Mouse (Mus musculus): Measurements from ENCODE around the gene Olfr6. TPM values are rescaled to one million over a fixed set of nuclear protein-coding genes. Genes with fewer than 3 reads are reported as not detected.

The Olfr6 gene
- polyA plus RNA-seq, 1 experiment from 2014 or later, result not detected

Other genes starting within 250 kb of the Olfr6 start
- gene Olfr695, start 247.5 kb downstream of the Olfr6 start, polyA plus RNA-seq (2016; fragmentation: Nextera tagmentation; extraction: Ambion mirVana), result not detected in 2 replicates
- not detected in 2 replicates for gene Olfr697, start 221.5 kb downstream of the Olfr6 start, polyA plus RNA-seq (2016; fragmentation: Nextera tagmentation; extraction: Ambion mirVana)
- not detected in 2 replicates for gene Olfr698, start 208.5 kb downstream of the Olfr6 start, polyA plus RNA-seq (2016; fragmentation: Nextera tagmentation; extraction: Ambion mirVana)
- not detected in 2 replicates for gene Olfr699, start 170.7 kb downstream of the Olfr6 start, polyA plus RNA-seq (2016; fragmentation: Nextera tagmentation; extraction: Ambion mirVana)
- gene Olfr700, start 155.1 kb downstream of the Olfr6 start, polyA plus RNA-seq (2016; fragmentation: Nextera tagmentation; extraction: Ambion mirVana), result not detected in 2 replicates
- gene Olfr701, start 149.8 kb downstream of the Olfr6 start, polyA plus RNA-seq (2016; fragmentation: Nextera tagmentation; extraction: Ambion mirVana), result not detected in 2 replicates
- gene Olfr702, start 130.0 kb downstream of the Olfr6 start, polyA plus RNA-seq (2016; fragmentation: Nextera tagmentation; extraction: Ambion mirVana), result not detected in 2 replicates
- gene Olfr703, start 120.6 kb downstream of the Olfr6 start, polyA plus RNA-seq (2016; fragmentation: Nextera tagmentation; extraction: Ambion mirVana), result not detected in 2 replicates
- gene Olfr704, start 100.8 kb downstream of the Olfr6 start, polyA plus RNA-seq (2016; fragmentation: Nextera tagmentation; extraction: Ambion mirVana), result not detected in 2 replicates
- gene Olfr705, start 87.0 kb downstream of the Olfr6 start, polyA plus RNA-seq (2016; fragmentation: Nextera tagmentation; extraction: Ambion mirVana), result not detected in 2 replicates
- gene Olfr706, start 75.8 kb downstream of the Olfr6 start, polyA plus RNA-seq (2016; fragmentation: Nextera tagmentation; extraction: Ambion mirVana), result not detected in 2 replicates
- gene Olfr707, start 62.7 kb downstream of the Olfr6 start, polyA plus RNA-seq (2016; fragmentation: Nextera tagmentation; extraction: Ambion mirVana), result not detected in 2 replicates
- not detected in 2 replicates for gene Olfr1532-ps1, start 55.9 kb downstream of the Olfr6 start, polyA plus RNA-seq (2016; fragmentation: Nextera tagmentation; extraction: Ambion mirVana)
- not detected in 2 replicates for gene Olfr709-ps1, start 31.7 kb downstream of the Olfr6 start, polyA plus RNA-seq (2016; fragmentation: Nextera tagmentation; extraction: Ambion mirVana)
- gene Olfr710, start 15.6 kb downstream of the Olfr6 start, polyA plus RNA-seq (2016; fragmentation: Nextera tagmentation; extraction: Ambion mirVana), result not detected in 2 replicates
- gene Olfr711, start 11.5 kb upstream of the Olfr6 start, polyA plus RNA-seq (2016; fragmentation: Nextera tagmentation; extraction: Ambion mirVana), result not detected in 2 replicates
- not detected in 2 replicates for gene Olfr2, start 42.1 kb upstream of the Olfr6 start, polyA plus RNA-seq (2016; fragmentation: Nextera tagmentation; extraction: Ambion mirVana)
- not detected in 2 replicates for gene Olfr713, start 67.2 kb upstream of the Olfr6 start, polyA plus RNA-seq (2016; fragmentation: Nextera tagmentation; extraction: Ambion mirVana)
- not detected in 2 replicates for gene Olfr714, start 107.0 kb upstream of the Olfr6 start, polyA plus RNA-seq (2016; fragmentation: Nextera tagmentation; extraction: Ambion mirVana)
- gene Olfr17, start 129.3 kb upstream of the Olfr6 start, polyA plus RNA-seq (2016; fragmentation: Nextera tagmentation; extraction: Ambion mirVana), result not detected in 2 replicates
- not detected in 2 replicates for gene Olfr715b, start 146.4 kb upstream of the Olfr6 start, polyA plus RNA-seq (2016; fragmentation: Nextera tagmentation; extraction: Ambion mirVana)
- gene Olfr715, start 167.1 kb upstream of the Olfr6 start, polyA plus RNA-seq (2016; fragmentation: Nextera tagmentation; extraction: Ambion mirVana), result not detected in 2 replicates
- gene Olfr716, start 174.4 kb upstream of the Olfr6 start, polyA plus RNA-seq (2016; fragmentation: Nextera tagmentation; extraction: Ambion mirVana), result not detected in 2 replicates
- gene Nlrp14, start 203.1 kb upstream of the Olfr6 start, polyA plus RNA-seq (2016; fragmentation: Nextera tagmentation; extraction: Ambion mirVana), result not detected in 2 replicates
- gene Rbmxl2, start 245.5 kb upstream of the Olfr6 start, polyA plus RNA-seq (2016; fragmentation: Nextera tagmentation; extraction: Ambion mirVana), result not detected in 2 replicates

Measured in limb, embryonic 12.5 days (tissue).